Mouse (Mus musculus): Measurements from ENCODE around the gene Ankrd35.

DNA sequence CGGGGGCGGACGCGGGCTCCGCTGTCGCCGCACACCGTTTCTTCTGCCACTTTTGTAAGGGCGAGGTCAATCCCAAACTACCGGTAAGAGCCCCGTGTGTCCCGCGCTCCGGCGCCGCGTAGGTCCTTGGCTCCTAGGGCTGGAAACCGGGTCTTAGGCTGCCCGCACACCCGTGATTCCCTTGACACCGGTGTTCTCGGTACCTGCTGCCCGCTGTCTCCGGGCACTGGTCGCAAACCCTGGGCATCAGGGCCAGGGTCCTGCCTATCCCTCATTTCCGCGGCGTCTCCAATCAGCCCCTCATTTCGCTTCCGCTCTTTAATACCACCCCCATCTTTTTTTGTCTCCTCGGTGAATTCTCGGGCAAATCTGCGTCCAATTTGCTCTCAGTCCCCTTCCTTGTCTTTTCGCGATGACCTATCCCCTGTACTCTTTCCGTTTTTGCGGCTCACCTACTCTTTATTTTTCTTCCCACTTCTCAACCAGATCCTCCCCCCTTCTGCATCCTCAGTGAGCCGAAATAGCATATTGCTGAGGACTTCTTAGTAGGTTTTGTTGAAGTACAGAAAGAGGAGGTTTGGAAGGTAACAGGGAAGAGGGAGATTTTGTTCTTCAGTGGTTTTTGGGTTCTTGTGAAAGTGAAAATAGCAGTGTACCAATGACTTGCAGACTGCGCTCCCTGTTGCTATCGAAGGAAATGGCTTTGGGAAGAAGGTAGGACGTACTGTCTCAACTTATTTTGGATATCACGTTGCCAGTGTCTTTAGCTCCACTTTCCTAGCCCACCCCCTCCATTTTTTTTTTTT lies 58.1 kb downstream of the Ankrd35 start:
- TF ChIP-seq CTCF (IDR thresholded peaks at IDR 0.05; ENCODE audit: control insufficient read depth, insufficient read depth, insufficient read length) (no peak), MAX (IDR thresholded peaks at IDR 0.05) (no peak), USF1 (IDR thresholded peaks at IDR 0.05; ENCODE audit: low read depth) (no peak), CEBPB (IDR thresholded peaks at IDR 0.05; ENCODE audit: low read depth) (no peak), FOSL1 (IDR thresholded peaks at IDR 0.05; ENCODE audit: insufficient read depth, low read length, poor library complexity, severe bottlenecking) (no peak)
